Mouse (Mus musculus) midbrain, embryonic 16.5 days (tissue): ENCODE results near the gene Rhbdl1. TPM values are rescaled to one million over a fixed set of nuclear protein-coding genes. Genes with fewer than 3 reads are reported as not detected.

Source experiments
- ATAC-seq: fragments of 200-750 bp; cut with Nextera tagmentation; 2 replicates; pipeline ENCODE4 v1.8.0; 2017; ENCODE audit warnings: moderate TSS enrichment
- H3K27ac ChIP-seq: fragments of 300-500 bp; sonication (generic); 2 replicates; pipeline ENCODE4 v1.5.1; 2014; ENCODE audit warnings: mild to moderate bottlenecking, low read length, mixed read lengths
- H3K27me3 ChIP-seq: fragments of 300-500 bp; sonication (generic); 2 replicates; pipeline ENCODE4 v1.6.1; 2014; ENCODE audit warnings: low read depth, low read length, mixed read lengths; ENCODE audit not compliant: control insufficient read depth, insufficient read depth
- H3K36me3 ChIP-seq: fragments of 300-500 bp; sonication (generic); 2 replicates; pipeline ENCODE4 v1.6.1; 2014; ENCODE audit warnings: mild to moderate bottlenecking, low read length, moderate library complexity, mixed read lengths; ENCODE audit not compliant: control insufficient read depth, insufficient read depth
- H3K4me1 ChIP-seq: fragments of 300-500 bp; sonication (generic); 2 replicates; pipeline ENCODE4 v1.6.1; 2014; ENCODE audit warnings: mild to moderate bottlenecking, low read length, mixed read lengths; ENCODE audit not compliant: control insufficient read depth, insufficient read depth
- H3K4me2 ChIP-seq: fragments of 300-500 bp; sonication (generic); 2 replicates; pipeline ENCODE4 v1.6.1; 2014; ENCODE audit warnings: mild to moderate bottlenecking, low read length, mixed read lengths
- H3K4me3 ChIP-seq: fragments of 300-500 bp; sonication (generic); 2 replicates; pipeline ENCODE4 v1.5.1; 2014; ENCODE audit warnings: low read depth, mild to moderate bottlenecking, low read length, moderate library complexity, mixed read lengths
- H3K9ac ChIP-seq: fragments of 300-500 bp; sonication (generic); 2 replicates; pipeline ENCODE4 v1.6.1; 2014; ENCODE audit warnings: low read depth, low read length, mixed read lengths
- H3K9me3 ChIP-seq: fragments of 300-500 bp; sonication (generic); replicated peaks from 2 replicates; pipeline ENCODE4 v1.6.1; 2014; ENCODE audit warnings: mild to moderate bottlenecking, low read length, mixed read lengths; ENCODE audit not compliant: control insufficient read depth, poor library complexity, severe bottlenecking
- WGBS: fragments of 180-500 bp; shearing (Covaris S2); extraction: QIAGEN DNeasy Blood & Tissue Kit; methylation state at CpG from one replicate; pipeline ENCODE4 v1.1.7; 2014; 5-methylcytosine and 5-hydroxymethylcytosine counted together
- polyA plus RNA-seq: library from polyadenylated mRNA; unstranded; fragments of >200 nt; fragmentation: Nextera tagmentation; extraction: Ambion mirVana; gene quantifications from 2 replicates; pipeline ENCODE4 v1.2.1, GENCODE M21; 2015

The Rhbdl1 gene
- polyA plus RNA-seq: 59.3 and 66.1 TPM in 2 replicates

GRCm38 (mm10) chr17:25837076-25837410, at the start of gene Rhbdl1:
Gene Rhbdl1, minus strand, starts transcription at chr17:25837295.
- Histone ChIP-seq H3K9ac (peak within 1 kb of the TSS; percentile 81), H3K27ac (peak within 1 kb of the TSS; percentile 86), H3K9me3 (no peaks in the 10 kb centered on the region), H3K36me3 (peaks cover 30% of the 10 kb centered on the region), H3K4me2 (peak within 1 kb of the TSS; percentile 71), H3K4me3 (peak within 1 kb of the TSS; percentile 56), H3K27me3 (no peaks in the 10 kb centered on the region), H3K4me1 (peaks cover 46% of the 10 kb centered on the region)
- ATAC-seq: peak; percentile 37
- WGBS: under 1% methylated on average over 29 of the region's 29 CpGs

- H3K27ac ChIP-seq: no peak overlapping the region
- H3K4me3 ChIP-seq: no peak overlapping the region
- peaks cover 7% of the 10 kb centered on the region for H3K36me3 ChIP-seq
- H3K4me2 ChIP-seq: no peak overlapping the region
- no peaks in the 10 kb centered on the region for H3K27me3 ChIP-seq
- ATAC-seq: no peak
- H3K9ac ChIP-seq: no peak overlapping the region
- no peaks in the 10 kb centered on the region for H3K4me1 ChIP-seq
- H3K9me3 ChIP-seq: no peaks in the 10 kb centered on the region
Observed at GRCm38 (mm10) chr17:25886806-25887205, 49.7 kb upstream of the Rhbdl1 start.

GRCm38 (mm10) chr17:25885636-25886035, 48.5 kb upstream of the Rhbdl1 start:
- Histone ChIP-seq H3K4me3 (no peak overlapping the region), H3K9ac (no peak overlapping the region), H3K4me1 (peaks cover 3% of the 10 kb centered on the region; the same call in 1 of the 2 replicates), H3K36me3 (peaks cover 7% of the 10 kb centered on the region), H3K27me3 (no peaks in the 10 kb centered on the region), H3K4me2 (no peak overlapping the region), H3K9me3 (no peaks in the 10 kb centered on the region), H3K27ac (no peak overlapping the region)
- WGBS: 63% methylated on average over 4 of the region's 4 CpGs
- no peak; the same call in 1 of the 2 replicates for ATAC-seq

- Histone ChIP-seq H3K4me2 (no peak overlapping the region), H3K36me3 (peaks cover 7% of the 10 kb centered on the region), H3K27ac (no peak overlapping the region), H3K4me3 (no peak overlapping the region), H3K9ac (no peak overlapping the region), H3K9me3 (no peaks in the 10 kb centered on the region), H3K27me3 (no peaks in the 10 kb centered on the region), H3K4me1 (peaks cover 5% of the 10 kb centered on the region; the same call in 1 of the 2 replicates)
- 91% methylated on average over 3 of the region's 3 CpGs for WGBS
- ATAC-seq: no peak
Observed at GRCm38 (mm10) chr17:25883824-25884223, 46.7 kb upstream of the Rhbdl1 start.

GRCm38 (mm10) chr17:25883268-25883667, 46.2 kb upstream of the Rhbdl1 start:
- ATAC-seq: no peak
- Histone ChIP-seq H3K4me2 (no peak overlapping the region), H3K9ac (no peak overlapping the region), H3K36me3 (peaks cover 11% of the 10 kb centered on the region), H3K27ac (peak overlapping the region; percentile 30; the same call in 1 of the 2 replicates), H3K9me3 (no peaks in the 10 kb centered on the region), H3K27me3 (no peaks in the 10 kb centered on the region), H3K4me1 (peaks cover 5% of the 10 kb centered on the region; the same call in 1 of the 2 replicates), H3K4me3 (no peak overlapping the region)
- 70% methylated on average over 8 of the region's 8 CpGs for WGBS

GRCm38 (mm10) chr17:25882306-25882705, 45.2 kb upstream of the Rhbdl1 start:
- H3K4me2 ChIP-seq: no peak overlapping the region
- 38% methylated on average over 5 of the region's 5 CpGs for WGBS
- H3K9ac ChIP-seq: no peak overlapping the region
- no peaks in the 10 kb centered on the region for H3K27me3 ChIP-seq
- no peak overlapping the region for H3K4me3 ChIP-seq
- H3K27ac ChIP-seq: no peak overlapping the region
- peaks cover 19% of the 10 kb centered on the region for H3K36me3 ChIP-seq
- no peak for ATAC-seq
- no peaks in the 10 kb centered on the region for H3K9me3 ChIP-seq
- H3K4me1 ChIP-seq: peaks cover 5% of the 10 kb centered on the region; the same call in 1 of the 2 replicates

- Histone ChIP-seq H3K27me3 (no peaks in the 10 kb centered on the region), H3K9ac (peak overlapping the region; percentile 42; the same call in 1 of the 2 replicates), H3K4me2 (no peak overlapping the region), H3K4me1 (peaks cover 10% of the 10 kb centered on the region), H3K27ac (peak overlapping the region; percentile 58; the same call in 1 of the 2 replicates), H3K9me3 (no peaks in the 10 kb centered on the region), H3K4me3 (no peak overlapping the region), H3K36me3 (peaks cover 19% of the 10 kb centered on the region)
- WGBS: 23% methylated on average over 4 of the region's 4 CpGs
- ATAC-seq: no peak
Observed at GRCm38 (mm10) chr17:25881691-25882090, 44.6 kb upstream of the Rhbdl1 start.

- H3K9ac ChIP-seq: peak overlapping the region; percentile 42; the same call in 1 of the 2 replicates
- WGBS: 11% methylated on average over 5 of the region's 5 CpGs
Observed at GRCm38 (mm10) chr17:25880913-25881641, 44.0 kb upstream of the Rhbdl1 start.

GRCm38 (mm10) chr17:25880196-25880910, 43.3 kb upstream of the Rhbdl1 start, which contains the start of gene Wfikkn1:
Gene Wfikkn1, minus strand, starts transcription at chr17:25880858.
- peak within 1 kb of the TSS; percentile 58 for H3K27ac ChIP-seq
- ATAC-seq: no peak

More at GRCm38 (mm10) chr17:25880913-25881641, 44.0 kb upstream of the Rhbdl1 start:
- Histone ChIP-seq H3K4me1 (peaks cover 17% of the 10 kb centered on the region), H3K36me3 (peaks cover 19% of the 10 kb centered on the region), H3K4me2 (no peak overlapping the region), H3K4me3 (no peak overlapping the region), H3K9me3 (no peaks in the 10 kb centered on the region), H3K27ac (peak overlapping the region; percentile 58), H3K27me3 (no peaks in the 10 kb centered on the region)
- ATAC-seq: no peak

More at GRCm38 (mm10) chr17:25880196-25880910, 43.3 kb upstream of the Rhbdl1 start, which contains the start of gene Wfikkn1:
- Histone ChIP-seq H3K9me3 (no peaks in the 10 kb centered on the region), H3K9ac (peak within 1 kb of the TSS; percentile 42; the same call in 1 of the 2 replicates), H3K27me3 (no peaks in the 10 kb centered on the region), H3K36me3 (peaks cover 19% of the 10 kb centered on the region), H3K4me2 (no peak within 1 kb of the TSS), H3K4me3 (no peak within 1 kb of the TSS), H3K4me1 (peaks cover 19% of the 10 kb centered on the region)
- 24% methylated on average over 5 of the region's 5 CpGs for WGBS
